Mouse (Mus musculus): ENCODE measurements around the gene Ogfod1.

Ogfod1 gene

GRCm38 (mm10) chr8:94076461-94077192 is 39.6 kb downstream of the Ogfod1 start:
- in situ Hi-C loops (cut with MboI) = no loop called here

GRCm38 (mm10) chr8:94087964-94088363 is 51.0 kb downstream of the Ogfod1 start:
- in situ Hi-C loops (cut with MboI) = no loop called here

GRCm38 (mm10) chr8:94089715-94090114 is 52.7 kb downstream of the Ogfod1 start:
- in situ Hi-C loops (cut with MboI) = no loop called here

GRCm38 (mm10) chr8:94092848-94093247 is 55.9 kb downstream of the Ogfod1 start:
- in situ Hi-C loops (cut with MboI) = no loop called here

GRCm38 (mm10) chr8:94094281-94094680 is 57.3 kb downstream of the Ogfod1 start:
- in situ Hi-C loops (cut with MboI) = no loop called here

- in situ Hi-C loops (cut with MboI) = no loop called here
These were observed 61.3 kb downstream of the Ogfod1 start, which contains the start of gene Bbs2 for GRCm38 (mm10) chr8:94098081-94098974. TSS of gene Bbs2 (minus strand) at chr8:94098928.

- in situ Hi-C loops (cut with MboI) = no loop called here
These were observed 62.0 kb downstream of the Ogfod1 start for GRCm38 (mm10) chr8:94098996-94099395.

- in situ Hi-C loops (cut with MboI) = no loop called here
These were observed 67.1 kb downstream of the Ogfod1 start for GRCm38 (mm10) chr8:94104146-94104545.

GRCm38 (mm10) chr8:94107871-94108270 is 70.9 kb downstream of the Ogfod1 start:
- in situ Hi-C loops (cut with MboI) = no loop called here

GRCm38 (mm10) chr8:94109396-94109795 is 72.4 kb downstream of the Ogfod1 start:
- in situ Hi-C loops (cut with MboI) = no loop called here

- in situ Hi-C loops (cut with MboI) = no loop called here
These were observed 72.8 kb downstream of the Ogfod1 start for GRCm38 (mm10) chr8:94109835-94110234.

GRCm38 (mm10) chr8:94110526-94111177 is 73.7 kb downstream of the Ogfod1 start:
- in situ Hi-C loops (cut with MboI) = no loop called here

- in situ Hi-C loops (cut with MboI) = no loop called here
These were observed 76.4 kb downstream of the Ogfod1 start for GRCm38 (mm10) chr8:94113435-94113834.

- in situ Hi-C loops (cut with MboI) = no loop called here
These were observed 77.0 kb downstream of the Ogfod1 start for GRCm38 (mm10) chr8:94113972-94114371.

Measured in mature B cell (primary cell).